Mouse (Mus musculus): ENCODE data around the gene Pdia5. TPM values are rescaled to one million over a fixed set of nuclear protein-coding genes. Genes with fewer than 3 reads are reported as not detected.

Gene Pdia5
- polyA plus RNA-seq, 1 experiment from 2014 or later: 63.4 TPM

DNA sequence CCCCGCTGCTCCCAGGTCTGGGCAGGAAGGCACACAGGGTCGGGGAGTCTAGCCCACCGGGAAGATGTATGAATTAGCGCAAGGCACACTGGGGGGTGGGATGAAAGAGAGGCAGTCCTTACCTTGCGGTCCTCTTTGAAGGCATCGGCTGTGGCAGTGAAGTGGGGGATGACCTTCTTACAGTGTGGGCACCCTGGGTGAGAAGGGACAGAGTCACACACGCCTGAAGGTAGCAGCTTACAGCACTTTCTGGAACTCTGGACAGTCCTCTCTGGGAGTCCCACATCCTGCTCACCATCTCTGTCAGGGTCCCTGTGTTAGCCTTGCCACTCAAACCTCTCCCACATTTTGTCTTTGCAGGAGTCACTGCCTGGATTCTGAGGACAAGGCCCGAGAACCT is 86.8 kb downstream of the Pdia5 start:
- Histone ChIP-seq H3K36me3 (replicated peaks) (peaks cover 11% of the 10 kb centered on the region; the same call in 1 of the 2 replicates), H3K4me3 (replicated peaks) (no peak overlapping the region), H3K9me3 (replicated peaks) (no peaks in the 10 kb centered on the region), H3K27ac (replicated peaks) (no peak overlapping the region), H3K4me1 (replicated peaks) (no peaks in the 10 kb centered on the region), H3K4me2 (no peak overlapping the region), H3K27me3 (no peaks in the 10 kb centered on the region), H3K9ac (no peak overlapping the region)
- WGBS (ENCODE audit: insufficient replicate concordance): 75% methylated on average over 8 of the region's 8 CpGs
- ATAC-seq (ENCODE audit: insufficient read depth): no peak

DNA sequence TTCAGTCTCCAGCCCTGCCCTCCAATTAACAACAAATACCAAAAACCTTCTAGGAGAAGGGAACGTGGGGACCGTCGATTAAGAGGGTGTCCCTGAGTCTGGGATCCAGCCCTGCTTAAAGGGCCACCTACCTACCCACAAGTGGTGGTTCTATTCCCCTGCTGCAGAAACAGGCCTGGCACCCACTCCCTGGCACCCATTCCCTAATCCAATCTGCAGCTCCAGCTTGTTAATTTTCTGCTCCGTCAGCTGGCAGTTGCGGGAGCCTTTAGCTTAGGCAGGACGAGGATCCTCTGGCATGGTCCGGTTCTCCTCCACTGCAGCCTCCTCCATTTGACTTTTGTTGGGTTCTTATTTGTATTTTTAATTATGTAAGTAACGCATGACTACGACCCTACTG is 87.3 kb downstream of the Pdia5 start:
- Histone ChIP-seq H3K36me3 (replicated peaks) (peaks cover 11% of the 10 kb centered on the region; the same call in 1 of the 2 replicates), H3K27ac (replicated peaks) (no peak overlapping the region)
- WGBS (ENCODE audit: insufficient replicate concordance): 77% methylated on average over 9 of the region's 9 CpGs

DNA sequence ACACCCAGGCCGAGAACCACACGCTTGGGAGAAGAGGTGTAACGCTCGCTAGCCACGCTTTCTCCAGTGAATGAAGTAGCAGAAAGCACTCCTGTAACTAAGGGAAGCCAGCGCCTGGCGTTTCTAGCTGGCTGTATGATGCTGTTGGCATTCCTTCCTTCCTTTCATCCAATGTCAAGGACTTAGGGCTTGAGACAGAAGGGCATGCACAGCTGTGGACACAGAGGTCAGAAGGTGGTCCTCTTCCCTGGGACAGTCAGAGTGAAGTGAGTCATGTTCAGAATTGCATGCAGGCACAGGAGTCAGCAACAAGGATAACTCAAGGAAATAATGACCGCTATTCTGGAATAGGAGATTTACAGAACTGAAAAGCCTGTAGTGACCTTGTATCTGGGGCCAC is 97.9 kb downstream of the Pdia5 start:
- H3K4me1 ChIP-seq (replicated peaks): no peaks in the 10 kb centered on the region
- peaks cover 6% of the 10 kb centered on the region; the same call in 1 of the 2 replicates for H3K36me3 ChIP-seq (replicated peaks)
- H3K27ac ChIP-seq (replicated peaks): no peak overlapping the region
- H3K27me3 ChIP-seq: no peaks in the 10 kb centered on the region
- no peak overlapping the region for H3K4me3 ChIP-seq (replicated peaks)
- 78% methylated on average over 8 of the region's 8 CpGs for WGBS (ENCODE audit: insufficient replicate concordance)
- no peaks in the 10 kb centered on the region for H3K9me3 ChIP-seq (replicated peaks)
- ATAC-seq (ENCODE audit: insufficient read depth): no peak
- H3K4me2 ChIP-seq: no peak overlapping the region
- no peak overlapping the region for H3K9ac ChIP-seq

More for the DNA sequence above, 87.3 kb downstream of the Pdia5 start:
- H3K4me3 ChIP-seq (replicated peaks): no peak overlapping the region
- H3K4me2 ChIP-seq: no peak overlapping the region
- no peaks in the 10 kb centered on the region for H3K27me3 ChIP-seq
- H3K9me3 ChIP-seq (replicated peaks): no peaks in the 10 kb centered on the region
- no peak for ATAC-seq (ENCODE audit: insufficient read depth)
- no peaks in the 10 kb centered on the region for H3K4me1 ChIP-seq (replicated peaks)
- no peak overlapping the region for H3K9ac ChIP-seq

DNA sequence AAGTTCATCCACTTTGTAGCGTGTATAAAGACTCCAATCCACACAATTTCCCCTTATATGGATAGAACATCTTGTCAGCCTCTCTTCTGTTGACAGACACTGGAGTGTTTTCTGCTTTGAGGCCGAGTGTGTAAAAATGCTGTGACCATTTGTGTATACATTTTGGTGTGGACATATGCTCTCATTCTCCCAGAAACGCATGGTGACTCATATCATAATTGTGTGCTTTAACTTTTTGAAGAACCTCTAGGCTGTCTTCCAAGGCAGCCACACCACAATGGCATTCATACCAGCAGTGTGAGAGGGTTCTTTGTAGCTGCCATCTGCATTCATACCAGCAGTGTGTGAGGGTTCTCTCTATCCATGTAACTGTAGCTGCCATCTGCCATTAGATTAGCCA is 105.0 kb downstream of the Pdia5 start:
- H3K4me3 ChIP-seq (replicated peaks): no peak overlapping the region
- ATAC-seq (ENCODE audit: insufficient read depth): no peak
- H3K4me2 ChIP-seq: no peak overlapping the region
- no peaks in the 10 kb centered on the region for H3K36me3 ChIP-seq (replicated peaks)
- H3K27me3 ChIP-seq: no peaks in the 10 kb centered on the region
- no peaks in the 10 kb centered on the region for H3K9me3 ChIP-seq (replicated peaks)
- WGBS (ENCODE audit: insufficient replicate concordance): 49% methylated on average over 3 of the region's 3 CpGs
- H3K9ac ChIP-seq: no peak overlapping the region
- no peaks in the 10 kb centered on the region for H3K4me1 ChIP-seq (replicated peaks)
- no peak overlapping the region for H3K27ac ChIP-seq (replicated peaks)

DNA sequence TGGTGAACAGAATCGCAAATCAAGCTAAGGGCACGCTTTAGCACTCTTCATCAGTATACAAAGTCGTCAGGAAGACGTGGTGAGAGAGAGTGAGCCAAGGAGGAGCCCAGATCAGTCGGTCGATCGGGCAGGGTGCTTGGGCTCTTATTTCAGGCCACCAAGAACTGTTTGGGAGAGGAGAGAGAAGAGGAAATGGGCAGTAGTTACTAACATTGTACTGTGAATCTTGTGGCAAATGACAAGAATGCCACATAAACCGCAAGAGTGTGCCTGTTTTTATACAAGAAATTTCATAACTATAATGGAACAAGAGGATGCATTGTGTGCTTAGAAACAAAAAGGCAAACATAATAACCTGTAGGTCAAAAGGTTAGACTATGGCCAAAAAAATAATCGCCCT is 110.6 kb downstream of the Pdia5 start:
- WGBS (ENCODE audit: insufficient replicate concordance): 59% methylated on average over 9 of the region's 9 CpGs
- H3K4me3 ChIP-seq (replicated peaks): no peak overlapping the region
- H3K36me3 ChIP-seq (replicated peaks): no peaks in the 10 kb centered on the region
- H3K9me3 ChIP-seq (replicated peaks): no peaks in the 10 kb centered on the region
- H3K4me2 ChIP-seq: no peak overlapping the region
- no peak for ATAC-seq (ENCODE audit: insufficient read depth)
- H3K4me1 ChIP-seq (replicated peaks): no peaks in the 10 kb centered on the region
- no peaks in the 10 kb centered on the region for H3K27me3 ChIP-seq
- H3K27ac ChIP-seq (replicated peaks): no peak overlapping the region
- H3K9ac ChIP-seq: no peak overlapping the region

DNA sequence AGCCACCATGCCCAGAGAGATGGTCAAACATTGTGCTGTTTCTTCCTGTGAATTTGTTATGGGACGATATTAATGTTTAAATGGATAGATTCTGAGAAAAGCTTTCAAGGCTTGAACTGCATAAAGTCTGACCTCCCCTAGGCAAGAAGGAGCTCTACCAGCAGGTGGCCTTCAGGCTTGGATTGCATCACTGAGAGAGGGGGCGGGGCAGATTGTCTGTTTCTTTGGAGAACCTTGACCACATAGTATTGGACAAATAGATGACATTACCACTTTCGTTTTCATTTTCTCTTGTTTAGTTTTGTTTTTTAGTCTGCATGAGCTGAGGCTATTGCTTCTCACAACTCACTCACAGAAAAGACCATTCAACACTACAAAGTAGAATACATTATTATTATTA is 111.3 kb downstream of the Pdia5 start:
- no peak for ATAC-seq (ENCODE audit: insufficient read depth)
- no peaks in the 10 kb centered on the region for H3K27me3 ChIP-seq
- no peaks in the 10 kb centered on the region for H3K36me3 ChIP-seq (replicated peaks)
- H3K27ac ChIP-seq (replicated peaks): no peak overlapping the region
- H3K4me1 ChIP-seq (replicated peaks): no peaks in the 10 kb centered on the region
- no peaks in the 10 kb centered on the region for H3K9me3 ChIP-seq (replicated peaks)
- H3K4me3 ChIP-seq (replicated peaks): no peak overlapping the region
- no peak overlapping the region for H3K4me2 ChIP-seq
- no peak overlapping the region for H3K9ac ChIP-seq
- 55% methylated on average over 3 of the region's 3 CpGs for WGBS (ENCODE audit: insufficient replicate concordance)

DNA sequence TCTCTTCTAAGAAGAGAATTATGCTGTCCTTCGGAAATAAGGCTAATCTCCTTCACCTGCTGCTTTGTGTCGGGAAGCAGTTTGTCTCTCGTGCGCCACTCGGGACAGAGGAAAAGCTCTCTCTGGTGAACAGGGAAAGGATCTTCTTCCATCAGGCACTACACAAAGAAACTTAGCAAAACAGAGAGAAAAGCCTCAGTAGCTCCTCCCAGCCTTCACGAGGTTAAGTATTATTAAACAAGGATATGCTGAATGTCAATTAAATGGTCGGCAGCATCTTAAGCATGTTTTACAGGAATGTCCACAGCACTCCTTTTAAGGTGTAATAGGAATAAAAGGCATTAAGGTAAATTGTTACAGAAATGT is 126.6 kb downstream of the Pdia5 start:
- Histone ChIP-seq H3K4me1 (replicated peaks) (peaks cover 18% of the 10 kb centered on the region), H3K4me2 (peak overlapping the region; percentile 95), H3K9ac (peak overlapping the region; percentile 15; the same call in 1 of the 2 replicates), H3K4me3 (replicated peaks) (peak overlapping the region; percentile 78), H3K9me3 (replicated peaks) (no peaks in the 10 kb centered on the region), H3K36me3 (replicated peaks) (no peaks in the 10 kb centered on the region), H3K27me3 (peaks cover 11% of the 10 kb centered on the region; the same call in 1 of the 2 replicates), H3K27ac (replicated peaks) (no peak overlapping the region)
- WGBS (ENCODE audit: insufficient replicate concordance): under 1% methylated on average over 7 of the region's 7 CpGs
- no peak for ATAC-seq (ENCODE audit: insufficient read depth)

DNA sequence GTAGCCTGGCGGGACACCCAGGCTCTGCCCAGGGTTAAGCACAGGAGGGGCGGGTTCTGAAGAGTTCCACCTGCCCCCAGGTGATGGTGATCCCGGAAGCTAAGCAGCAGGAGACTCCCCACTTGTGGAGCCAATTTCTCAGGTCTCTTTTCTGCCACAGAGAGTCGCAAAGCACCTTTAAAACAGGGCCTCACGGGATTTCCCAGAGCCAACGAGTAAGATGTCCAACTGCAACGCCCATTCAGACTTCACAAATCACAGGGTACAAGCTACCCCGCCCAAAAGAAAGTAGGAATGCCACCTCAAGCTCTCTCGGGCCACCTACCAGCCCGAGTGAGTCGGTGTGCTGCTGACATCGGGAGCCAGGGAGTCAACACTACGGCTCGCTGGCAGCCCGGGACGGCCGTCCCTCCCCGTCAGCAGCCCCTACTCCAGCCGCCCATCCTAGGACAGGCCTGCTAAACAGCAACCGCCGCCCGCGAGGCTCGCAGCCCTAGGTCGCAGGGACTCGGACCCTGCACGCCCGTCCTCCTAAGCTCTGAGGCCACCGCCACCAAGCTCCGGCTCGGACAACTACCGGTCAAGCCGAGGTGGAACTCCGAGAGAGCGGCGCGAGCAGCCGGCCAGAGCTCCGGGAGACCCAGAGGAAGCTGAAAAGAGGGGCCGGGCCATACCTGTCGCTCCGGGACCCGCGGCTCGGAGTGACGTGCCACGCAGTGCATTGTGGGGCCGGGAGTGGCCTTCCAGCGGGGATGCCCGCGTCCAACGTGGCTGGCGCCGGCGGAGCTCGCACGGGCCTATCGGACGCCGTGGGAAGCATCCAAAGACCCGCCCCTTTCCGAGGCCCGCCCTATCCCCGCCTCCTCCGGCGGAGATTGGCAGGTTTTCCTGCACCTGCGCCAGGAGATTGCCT is 127.3 kb downstream of the Pdia5 start, which contains the start of gene Sec22a:
TSS of gene Sec22a (minus strand) at position 769 of the 913 bp plus-strand sequence.
- Histone ChIP-seq H3K9ac (peak within 1 kb of the TSS; percentile 77), H3K36me3 (replicated peaks) (no peaks in the 10 kb centered on the region), H3K4me1 (replicated peaks) (peaks cover 18% of the 10 kb centered on the region), H3K9me3 (replicated peaks) (no peaks in the 10 kb centered on the region), H3K4me2 (peak within 1 kb of the TSS; percentile 95), H3K27me3 (peaks cover 11% of the 10 kb centered on the region; the same call in 1 of the 2 replicates), H3K27ac (replicated peaks) (peak within 1 kb of the TSS; percentile 45; the same call in 1 of the 2 replicates), H3K4me3 (replicated peaks) (peak within 1 kb of the TSS; percentile 78)
- under 1% methylated on average over 67 of the region's 67 CpGs for WGBS (ENCODE audit: insufficient replicate concordance)
- ATAC-seq (ENCODE audit: insufficient read depth): peak; percentile 97

DNA sequence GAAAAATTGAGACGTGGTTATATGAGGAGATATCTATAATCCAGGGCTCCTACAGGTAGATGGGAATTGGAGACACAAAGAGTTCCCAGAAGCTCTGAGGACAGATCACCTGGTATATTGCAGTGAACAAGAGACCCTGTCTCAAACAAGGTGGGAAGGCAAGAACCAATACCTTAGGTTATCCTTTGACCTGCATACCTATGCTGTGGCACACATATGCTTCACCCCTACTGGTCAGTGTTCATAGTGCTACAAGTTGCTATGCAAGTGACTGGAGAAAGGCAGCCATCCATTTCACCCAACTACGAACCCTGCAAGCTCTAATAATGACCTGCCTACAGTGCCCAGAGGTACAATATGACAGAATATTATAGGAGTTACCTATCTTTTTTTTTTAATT is 128.5 kb downstream of the Pdia5 start:
- Histone ChIP-seq H3K4me2 (no peak overlapping the region), H3K4me3 (replicated peaks) (no peak overlapping the region), H3K9ac (no peak overlapping the region), H3K9me3 (replicated peaks) (no peaks in the 10 kb centered on the region), H3K27ac (replicated peaks) (no peak overlapping the region), H3K27me3 (peaks cover 11% of the 10 kb centered on the region; the same call in 1 of the 2 replicates), H3K4me1 (replicated peaks) (peaks cover 18% of the 10 kb centered on the region), H3K36me3 (replicated peaks) (no peaks in the 10 kb centered on the region)
- WGBS (ENCODE audit: insufficient replicate concordance): 77% methylated on average over 2 of the region's 2 CpGs
- no peak for ATAC-seq (ENCODE audit: insufficient read depth)

DNA sequence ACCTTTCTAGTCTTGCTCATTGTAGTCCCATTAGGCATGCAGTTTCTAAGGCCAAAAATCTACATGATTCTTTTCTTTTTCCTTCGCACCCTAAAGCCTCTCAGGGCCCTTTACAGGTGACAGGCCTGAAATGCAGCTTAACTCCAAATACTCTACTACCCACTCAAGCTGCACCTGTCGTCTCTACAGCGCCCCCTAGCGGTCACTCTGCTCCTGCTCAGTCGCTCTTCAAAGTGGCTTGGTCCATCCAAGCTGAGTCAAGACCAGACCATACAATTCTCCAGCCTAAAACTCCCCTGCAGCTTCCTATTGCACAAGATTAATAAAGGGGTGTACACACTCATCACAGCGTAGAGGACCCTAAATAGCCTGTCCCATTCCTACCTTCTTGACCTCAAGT is 130.1 kb downstream of the Pdia5 start:
- H3K4me1 ChIP-seq (replicated peaks): peaks cover 18% of the 10 kb centered on the region
- no peaks in the 10 kb centered on the region for H3K9me3 ChIP-seq (replicated peaks)
- no peak overlapping the region for H3K4me3 ChIP-seq (replicated peaks)
- no peaks in the 10 kb centered on the region for H3K36me3 ChIP-seq (replicated peaks)
- peaks cover 7% of the 10 kb centered on the region; the same call in 1 of the 2 replicates for H3K27me3 ChIP-seq
- H3K27ac ChIP-seq (replicated peaks): no peak overlapping the region
- WGBS (ENCODE audit: insufficient replicate concordance): 25% methylated on average over 6 of the region's 6 CpGs
- ATAC-seq (ENCODE audit: insufficient read depth): no peak
- H3K9ac ChIP-seq: no peak overlapping the region
- no peak overlapping the region for H3K4me2 ChIP-seq

DNA sequence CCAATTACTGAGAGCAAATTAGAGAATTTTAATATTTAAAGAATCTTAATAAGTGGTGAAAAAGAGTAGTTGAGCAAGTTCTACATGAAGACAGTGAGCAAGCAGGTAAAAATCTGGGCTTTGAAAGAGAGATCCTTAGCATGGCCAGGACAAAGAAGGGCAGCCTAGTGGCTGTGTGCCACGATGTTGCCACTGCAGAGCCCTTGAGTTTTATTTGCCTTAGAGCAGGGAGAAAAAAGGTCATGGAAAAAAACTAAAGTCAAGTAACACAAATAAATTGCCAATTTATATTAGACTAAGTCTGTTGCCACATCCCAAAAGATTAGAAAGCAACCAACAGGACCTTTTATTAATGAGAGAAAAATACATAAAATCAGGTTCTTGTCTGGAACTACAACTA is 133.2 kb downstream of the Pdia5 start:
- 75% methylated on average over 1 of the region's 1 CpGs for WGBS (ENCODE audit: insufficient replicate concordance)
- Histone ChIP-seq H3K9me3 (replicated peaks) (no peaks in the 10 kb centered on the region), H3K27me3 (no peaks in the 10 kb centered on the region), H3K36me3 (replicated peaks) (no peaks in the 10 kb centered on the region), H3K4me3 (replicated peaks) (no peak overlapping the region), H3K9ac (no peak overlapping the region), H3K4me1 (replicated peaks) (no peaks in the 10 kb centered on the region; the same call in 1 of the 2 replicates), H3K27ac (replicated peaks) (no peak overlapping the region), H3K4me2 (no peak overlapping the region)
- no peak for ATAC-seq (ENCODE audit: insufficient read depth)
